Mouse (Mus musculus) CH12.LX (cell line): Measurements from ENCODE around the gene Serpinf1. TPM values are rescaled to one million over a fixed set of nuclear protein-coding genes. Genes with fewer than 3 reads are reported as not detected.

Experiments
- DNase-seq: peaks from one replicate; pipeline ENCODE4 v3.0.0-alpha.2; 2013; ENCODE audit errors: extremely low read depth
- H3K27ac ChIP-seq: 2 replicates; pipeline ENCODE4 v1.5.1; 2012; ENCODE audit warnings: low read depth, mild to moderate bottlenecking, control low read depth, moderate library complexity; ENCODE audit not compliant: insufficient read depth
- H3K27me3 ChIP-seq: replicated peaks from 2 replicates; pipeline ENCODE3; 2012; ENCODE audit warnings: inconsistent platforms
- H3K36me3 ChIP-seq, 2 experiments: replicated peaks in 1 of 2; 2 replicates each; pipeline versions ENCODE3 to v1.6.1; 2012; ENCODE audit warnings: inconsistent platforms in 1 of 2, low read length in 1 of 2, mild to moderate bottlenecking in 1 of 2, mixed read lengths in 1 of 2, moderate library complexity in 1 of 2; ENCODE audit not compliant: control insufficient read depth in 1 of 2, insufficient read depth in 1 of 2
- H3K4me1 ChIP-seq, 2 experiments: 2 replicates each; pipeline ENCODE4 v1.6.1; 2012; ENCODE audit warnings: inconsistent platforms in 1 of 2, moderate library complexity in 1 of 2; ENCODE audit not compliant: insufficient read depth in 2 of 2, control insufficient read depth in 1 of 2
- H3K4me2 ChIP-seq: 2 replicates; pipeline ENCODE4 v1.6.1; 2012; ENCODE audit warnings: low read depth, mild to moderate bottlenecking, control low read depth; ENCODE audit not compliant: poor library complexity, insufficient read depth, severe bottlenecking
- H3K4me3 ChIP-seq, 3 experiments: fragments of 150-350 bp in 1 of 3; sonication (generic) in 1 of 3; replicated peaks in 1 of 3; 2 replicates each; pipeline versions ENCODE3 to v1.5.1; 2011 to 2012; ENCODE audit warnings: low read depth in 2 of 3, low read length in 2 of 3, mild to moderate bottlenecking in 2 of 3, moderate library complexity in 2 of 3, control low read depth in 1 of 3, improper control_type of control experiment in 1 of 3, inconsistent platforms in 1 of 3, mixed read lengths in 1 of 3; ENCODE audit not compliant: poor library complexity in 1 of 3
- H3K79me2 ChIP-seq: replicated peaks from 2 replicates; pipeline ENCODE4 v1.6.1; 2012; ENCODE audit warnings: mild to moderate bottlenecking, moderate library complexity; ENCODE audit not compliant: control insufficient read depth, poor library complexity, insufficient read depth, severe bottlenecking; ENCODE audit errors: extremely low read depth
- H3K9ac ChIP-seq: 2 replicates; pipeline ENCODE4 v1.6.1; 2012; ENCODE audit warnings: low read depth, mild to moderate bottlenecking, control low read depth, moderate library complexity; ENCODE audit not compliant: insufficient read depth
- H3K9me3 ChIP-seq: replicated peaks from 2 replicates; pipeline ENCODE3; 2012; ENCODE audit warnings: low read length, inconsistent platforms, mixed read lengths
- CHD1 ChIP-seq: IDR thresholded peaks from 2 replicates; pipeline ENCODE4 v1.6.1; 2012; ENCODE audit warnings: low read depth, low read length, improper control_type of control experiment, inconsistent platforms
- CTCF ChIP-seq, 2 experiments: IDR thresholded peaks in 1 of 2; conservative IDR thresholded peaks in 1 of 2; 2 replicates each; pipeline ENCODE4 v1.5.1; 2011 to 2012; ENCODE audit warnings: low read depth in 2 of 2, low read length in 2 of 2, improper control_type of control experiment in 1 of 2, inconsistent platforms in 1 of 2, mild to moderate bottlenecking in 1 of 2, moderate library complexity in 1 of 2
- ELF1 ChIP-seq: IDR thresholded peaks from 2 replicates; pipeline ENCODE4 v1.6.1; 2014; ENCODE audit warnings: low read depth, mild to moderate bottlenecking, inconsistent platforms, low read length, improper control_type of control experiment
- ETS1 ChIP-seq: conservative IDR thresholded peaks from 2 replicates; pipeline ENCODE4 v1.6.1; 2012; ENCODE audit warnings: low read depth, mild to moderate bottlenecking, inconsistent platforms, low read length, improper control_type of control experiment, moderate library complexity
- GABPA ChIP-seq: IDR thresholded peaks from 2 replicates; pipeline ENCODE4 v1.6.1; 2012; ENCODE audit warnings: low read depth, low read length, improper control_type of control experiment, inconsistent platforms; ENCODE audit not compliant: insufficient replicate concordance
- HCFC1 ChIP-seq: IDR thresholded peaks from 2 replicates; pipeline ENCODE4 v1.6.1; 2012; ENCODE audit warnings: low read depth, mild to moderate bottlenecking, inconsistent platforms, low read length, improper control_type of control experiment
- IRF4 ChIP-seq: IDR thresholded peaks from 2 replicates; pipeline ENCODE4 v1.6.1; 2014; ENCODE audit warnings: low read depth, mild to moderate bottlenecking, inconsistent platforms, low read length, improper control_type of control experiment
- JUN ChIP-seq: IDR thresholded peaks from 2 replicates; pipeline ENCODE4 v1.6.1; 2011; ENCODE audit warnings: low read depth, mild to moderate bottlenecking, low read length, improper control_type of control experiment, moderate library complexity; ENCODE audit not compliant: insufficient read depth
- JUND ChIP-seq: conservative IDR thresholded peaks from 2 replicates; pipeline ENCODE4 v1.6.1; 2011; ENCODE audit warnings: low read depth, low read length, improper control_type of control experiment
- KAT2A ChIP-seq: IDR thresholded peaks from 2 replicates; pipeline ENCODE4 v1.6.1; 2012; ENCODE audit warnings: low read length, improper control_type of control experiment, inconsistent platforms; ENCODE audit not compliant: insufficient replicate concordance
- MAX ChIP-seq: IDR thresholded peaks from 2 replicates; pipeline ENCODE4 v1.6.1; 2011; ENCODE audit warnings: low read length, improper control_type of control experiment
- MEF2A ChIP-seq: IDR thresholded peaks from 2 replicates; pipeline ENCODE4 v1.6.1; 2014; ENCODE audit warnings: low read depth, mild to moderate bottlenecking, inconsistent platforms, low read length, improper control_type of control experiment, borderline replicate concordance
- MXI1 ChIP-seq: IDR thresholded peaks from 2 replicates; pipeline ENCODE4 v1.6.1; 2011; ENCODE audit warnings: mild to moderate bottlenecking, low read depth, low read length, improper control_type of control experiment
- MYC ChIP-seq: IDR thresholded peaks from 2 replicates; pipeline ENCODE4 v1.6.1; 2011; ENCODE audit warnings: low read depth, mild to moderate bottlenecking, improper control_type of control experiment, low read length
- NELFE ChIP-seq: IDR thresholded peaks from 2 replicates; pipeline ENCODE4 v1.6.1; 2011; ENCODE audit warnings: low read depth, low read length, improper control_type of control experiment
- POLR2AphosphoS2 ChIP-seq: IDR thresholded peaks from 2 replicates; pipeline ENCODE4 v1.6.1; 2011; ENCODE audit warnings: low read depth, low read length, improper control_type of control experiment
- RAD21 ChIP-seq: IDR thresholded peaks from 2 replicates; pipeline ENCODE4 v1.6.1; 2011; ENCODE audit warnings: low read depth, mild to moderate bottlenecking, low read length, improper control_type of control experiment, moderate library complexity
- SMC3 ChIP-seq: IDR thresholded peaks from 2 replicates; pipeline ENCODE4 v1.6.1; 2011; ENCODE audit warnings: low read depth, low read length, improper control_type of control experiment
- TCF12 ChIP-seq: IDR thresholded peaks from 2 replicates; pipeline ENCODE4 v1.6.1; 2014; ENCODE audit warnings: low read depth, mild to moderate bottlenecking, inconsistent platforms, low read length, improper control_type of control experiment
- USF1 ChIP-seq: IDR thresholded peaks from 2 replicates; pipeline ENCODE4 v1.6.1; 2014; ENCODE audit warnings: low read depth, mild to moderate bottlenecking, inconsistent platforms, low read length, improper control_type of control experiment
- ZC3H11A ChIP-seq: IDR thresholded peaks from 2 replicates; pipeline ENCODE4 v1.6.1; 2012; ENCODE audit warnings: low read depth, mild to moderate bottlenecking, inconsistent platforms, low read length, improper control_type of control experiment
- ZMIZ1 ChIP-seq: IDR thresholded peaks from 2 replicates; pipeline ENCODE4 v1.6.1; 2012; ENCODE audit warnings: low read depth, mild to moderate bottlenecking, inconsistent platforms, low read length, improper control_type of control experiment
- ZNF384 ChIP-seq: IDR thresholded peaks from 2 replicates; pipeline ENCODE4 v1.6.1; 2012; ENCODE audit warnings: low read depth, low read length, improper control_type of control experiment, inconsistent platforms
- dilution Hi-C: fragments of 300-500 bp; cut with MboI; formaldehyde crosslinking; loops from 2 replicates; pipeline ENCODE4 v1.14.3; 2020; ENCODE audit warnings: low sequenced_read_pairs; ENCODE audit not compliant: extremely low pct_unique_long_range_greater_than_20kb, extremely low pct_ligation_motif_present
- in situ Hi-C: fragments of 300-500 bp; cut with MboI; formaldehyde crosslinking; loops from 3 replicates; pipeline ENCODE4 v1.14.3; 2019; ENCODE audit warnings: low sequenced_read_pairs, low pct_ligation_motif_present, low pct_unique_long_range_greater_than_20kb, mixed read lengths
- polyA plus RNA-seq: library from polyadenylated mRNA; unstranded; fragments of >175 nt; gene quantifications from 2 replicates; pipeline ENCODE4 v1.2.1, GENCODE M21; 2012; ENCODE audit warnings: low read depth; ENCODE audit not compliant: insufficient read length
- total RNA-seq, 2 experiments: library from RNA; depleted of rRNA; stranded (reverse); fragments of 300-350 nt in 1 of 2; fragments of >200 nt in 1 of 2; gene quantifications; 2 replicates each; pipeline ENCODE4 v1.2.3; 2012 to 2014

Gene Serpinf1
- total and polyA plus RNA-seq, 3 experiments = 26.0 to 131 (median 56.5) TPM

DNA sequence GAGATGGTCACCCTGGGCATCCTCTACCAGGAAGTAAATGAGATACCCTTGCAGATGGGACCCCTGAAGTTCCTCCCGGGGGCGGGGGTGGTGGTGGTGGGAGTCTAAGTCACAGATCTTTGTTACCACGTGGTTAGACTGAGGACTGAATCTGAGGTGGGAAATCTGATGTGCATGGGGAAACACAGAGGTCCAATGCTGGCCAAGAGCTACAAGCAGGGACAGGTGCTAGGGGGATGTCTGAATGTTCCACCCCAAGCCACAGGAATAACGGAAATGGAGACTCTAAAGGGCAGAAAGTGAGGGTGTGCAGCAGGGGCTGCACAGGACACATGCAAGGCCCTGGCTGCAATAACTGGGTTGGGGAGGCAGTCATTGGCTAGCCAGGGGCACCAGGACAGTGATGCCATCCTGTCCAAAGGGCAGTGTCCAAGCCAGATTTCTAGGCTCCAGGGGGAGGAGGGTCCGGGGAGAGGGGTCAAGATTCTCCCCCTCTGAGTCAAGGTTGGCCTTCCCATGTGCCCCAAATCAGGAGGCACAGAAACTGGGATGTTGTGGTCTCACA lies 1.6 kb downstream of the Serpinf1 start:
- no peaks in the 10 kb centered on the region for H3K79me2 ChIP-seq
- peaks cover 13 to 36% of the 10 kb centered on the region in 2 experiments for H3K4me1 ChIP-seq
- no peak overlapping the region for H3K4me2 ChIP-seq
- no peaks in the 10 kb centered on the region for H3K9me3 ChIP-seq
- TF ChIP-seq JUND (no peak), GABPA (no peak), KAT2A (no peak), ZNF384 (no peak), ZC3H11A (no peak), ETS1 (no peak), MXI1 (no peak), USF1 (no peak), RAD21 (no peak), JUN (no peak), TCF12 (no peak), MYC (no peak), POLR2AphosphoS2 (no peak)
- no peaks in the 10 kb centered on the region for H3K27me3 ChIP-seq
- H3K9ac ChIP-seq = no peak overlapping the region
- H3K36me3 ChIP-seq = peaks cover 0 to 14% of the 10 kb centered on the region in 2 experiments
- dilution Hi-C loops = no loop called here
- DNase-seq = no peak
- H3K4me3 ChIP-seq = no peak overlapping the region
- in situ Hi-C loops = no loop called here
- no peak overlapping the region for H3K27ac ChIP-seq

- H3K4me1 ChIP-seq = peaks cover 20 to 45% of the 10 kb centered on the region in 2 experiments
- TF ChIP-seq ZC3H11A = no peak
- TF ChIP-seq CHD1 = no peak
- TF ChIP-seq MAX = no peak
- TF ChIP-seq SMC3 = no peak
- TF ChIP-seq ZMIZ1 = no peak
- TF ChIP-seq CTCF (conservative IDR thresholded peaks at IDR 0.05 in 1 of 2, IDR thresholded peaks at IDR 0.05 in 1 of 2; ENCODE audit: low read depth in 2 of 2, low read length in 2 of 2) = no peak
- TF ChIP-seq JUND = no peak
- no peak for TF ChIP-seq IRF4
- TF ChIP-seq MEF2A = no peak
- no peak for TF ChIP-seq HCFC1
- TF ChIP-seq ELF1 = no peak
- no peak for TF ChIP-seq NELFE
- TF ChIP-seq KAT2A = no peak
- TF ChIP-seq MYC = no peak
- no peak for TF ChIP-seq ETS1
- in situ Hi-C loops (no loop called here), dilution Hi-C loops (no loop called here)
- H3K9me3 ChIP-seq = no peaks in the 10 kb centered on the region
- H3K4me2 ChIP-seq = no peak overlapping the region
- H3K9ac ChIP-seq = no peak overlapping the region
- no peaks in the 10 kb centered on the region for H3K27me3 ChIP-seq
- no peak overlapping the region for H3K4me3 ChIP-seq
- peaks cover 0 to 14% of the 10 kb centered on the region in 2 experiments for H3K36me3 ChIP-seq
- no peak overlapping the region for H3K27ac ChIP-seq
- DNase-seq = no peak
- H3K79me2 ChIP-seq = no peaks in the 10 kb centered on the region
Measured at GRCm38 (mm10) chr11:75420037-75420436, 2.5 kb downstream of the Serpinf1 start.
